Mouse (Mus musculus) monocyte, adult 59 days (primary cell): ENCODE results near the gene Armc9. TPM values are rescaled to one million over a fixed set of nuclear protein-coding genes. Genes with fewer than 3 reads are reported as not detected.

Experiments used
- total RNA-seq, 2 experiments: library from RNA; stranded (reverse); gene quantifications; one replicate each; pipeline ENCODE4 v1.2.4; 2023

Gene Armc9
- 1 to 10 TPM; 4.1 to 5.0 TPM for total RNA-seq

GRCm38 (mm10) chr1:86154133-86154823 lies at the start of gene Armc9:
Gene Armc9, plus strand, starts transcription at chr1:86154780.

GRCm38 (mm10) chr1:86111779-86112178 lies 42.8 kb upstream of the Armc9 start, which contains the start of gene Htr2b:
Gene Htr2b, minus strand, starts transcription at chr1:86111970.

GRCm38 (mm10) chr1:86133337-86133736 lies 21.2 kb upstream of the Armc9 start, which contains the start of gene Gm21972:
Gene Gm21972, plus strand, starts transcription at chr1:86133637.

GRCm38 (mm10) chr1:86302532-86302931 lies 148.0 kb downstream of the Armc9 start, which contains the start of gene B3gnt7:
Gene B3gnt7, plus strand, starts transcription at chr1:86302832.

Other genes with a start within 250 kb of the Armc9 start
- gene 4933407L21Rik, start 226.3 kb upstream of the Armc9 start, total RNA-seq = under 1 TPM in 1 of 2 experiments, not detected in 1; 0.58 TPM
- gene Gpr55, start 193.8 kb upstream of the Armc9 start, total RNA-seq = under 1 TPM; 0.26 to 0.30 TPM
- not detected for gene Spata3, start 138.0 kb upstream of the Armc9 start, total RNA-seq
- not detected for gene 2810459M11Rik, start 108.9 kb upstream of the Armc9 start, total RNA-seq
- gene Psmd1, start 90.4 kb upstream of the Armc9 start, total RNA-seq = 10 to 100 TPM; 42.7 to 45.2 TPM
- not detected for gene Htr2b, start 42.8 kb upstream of the Armc9 start, total RNA-seq
- not detected for gene Gm21972, start 21.1 kb upstream of the Armc9 start, total RNA-seq
- gene B3gnt7, start 148.1 kb downstream of the Armc9 start, total RNA-seq = under 1 TPM; 0.73 to 0.85 TPM
- 100 to 1,000 TPM; 236 to 296 TPM for gene Ncl, start 204.6 kb downstream of the Armc9 start, total RNA-seq